Mouse (Mus musculus) kidney, embryonic 14.5 days (tissue): ENCODE data around the gene Scn4a. TPM values are rescaled to one million over a fixed set of nuclear protein-coding genes. Genes with fewer than 3 reads are reported as not detected.

ENCODE experiments used
- ATAC-seq: fragments of 200-750 bp; cut with Nextera tagmentation; 2 replicates; pipeline ENCODE4 v1.8.0; 2017; ENCODE audit warnings: moderate number of reproducible peaks, mild to moderate bottlenecking, moderate TSS enrichment, moderate library complexity; ENCODE audit not compliant: low FRiP score, low TSS enrichment
- H3K27ac ChIP-seq: fragments of 300-500 bp; sonication (generic); 2 replicates; pipeline ENCODE4 v1.5.1; 2014; ENCODE audit warnings: low read depth, mild to moderate bottlenecking, low read length, moderate library complexity, mixed read lengths
- H3K27me3 ChIP-seq: fragments of 300-500 bp; sonication (generic); 2 replicates; pipeline ENCODE4 v1.6.1; 2014; ENCODE audit warnings: mild to moderate bottlenecking, low read length; ENCODE audit not compliant: control insufficient read depth, insufficient read depth
- H3K36me3 ChIP-seq: fragments of 300-500 bp; sonication (generic); 2 replicates; pipeline ENCODE4 v1.6.1; 2014; ENCODE audit warnings: low read length, mixed read lengths; ENCODE audit not compliant: control insufficient read depth, insufficient read depth
- H3K4me1 ChIP-seq: fragments of 300-500 bp; sonication (generic); 2 replicates; pipeline ENCODE4 v1.6.1; 2014; ENCODE audit warnings: low read length, mixed read lengths; ENCODE audit not compliant: control insufficient read depth, insufficient read depth
- H3K4me2 ChIP-seq: fragments of 300-500 bp; sonication (generic); replicated peaks from 2 replicates; pipeline ENCODE4 v1.6.1; 2014; ENCODE audit warnings: low read depth, mild to moderate bottlenecking, low read length
- H3K4me3 ChIP-seq: fragments of 300-500 bp; sonication (generic); 2 replicates; pipeline ENCODE4 v1.5.1; 2014; ENCODE audit warnings: mild to moderate bottlenecking, low read length
- H3K9ac ChIP-seq: fragments of 300-500 bp; sonication (generic); 2 replicates; pipeline ENCODE4 v1.6.1; 2014; ENCODE audit warnings: low read depth, mild to moderate bottlenecking, low read length, moderate library complexity
- H3K9me3 ChIP-seq: fragments of 300-500 bp; sonication (generic); 2 replicates; pipeline ENCODE4 v1.6.1; 2016; ENCODE audit warnings: low read length; ENCODE audit not compliant: control insufficient read depth
- WGBS: fragments of 180-500 bp; shearing (Covaris S2); extraction: QIAGEN DNeasy Blood & Tissue Kit; methylation state at CpG from one replicate; pipeline ENCODE4 v1.1.7; 2014; 5-methylcytosine and 5-hydroxymethylcytosine counted together
- polyA plus RNA-seq: library from polyadenylated mRNA; unstranded; fragments of >200 nt; fragmentation: Nextera tagmentation; extraction: Ambion mirVana; gene quantifications from 2 replicates; pipeline ENCODE4 v1.2.1, GENCODE M21; 2014

Gene Scn4a
- polyA plus RNA-seq, 1 experiment from 2014 or later, result 0.35 TPM

DNA sequence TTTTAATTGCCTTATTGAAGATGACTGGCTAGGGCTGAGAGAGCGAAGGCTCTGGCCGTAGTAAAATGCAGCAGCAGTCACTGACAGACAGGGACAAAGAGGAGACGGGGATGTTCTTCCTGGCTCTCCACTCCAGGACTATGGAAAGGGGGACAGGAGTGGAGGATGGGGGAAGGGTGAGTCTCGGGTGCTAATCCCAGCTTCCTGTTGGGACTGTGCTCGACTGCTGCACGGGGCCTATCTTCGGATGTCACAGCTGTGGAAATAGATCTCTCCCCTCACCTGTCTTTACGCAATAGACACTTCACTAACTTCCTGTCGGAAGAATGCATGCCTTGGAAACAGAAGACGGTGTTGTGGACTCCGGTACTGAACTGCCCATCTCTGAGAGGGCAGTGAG, 20.9 kb upstream of the Scn4a start:
- Histone ChIP-seq H3K9ac (0 out of 2 replicates have a peak overlapping the region, but pooled peaks have one; percentile 20), H3K27me3 (no peaks in the 10 kb centered on the region), H3K9me3 (no peaks in the 10 kb centered on the region), H3K4me3 (no peak overlapping the region), H3K4me1 (0 out of 2 replicates have a peak, but pooled peaks cover 6% of the 10 kb centered on the region), H3K36me3 (no peaks in the 10 kb centered on the region), H3K27ac (no peak overlapping the region), H3K4me2 (no peak overlapping the region)
- ATAC-seq, result no peak
- WGBS, result 44% methylated on average over 11 of the region's 11 CpGs

GRCm38 (mm10) chr11:106366316-106366715, 13.2 kb upstream of the Scn4a start:
- peak; percentile 47; the same call in 1 of the 2 replicates for ATAC-seq
- H3K4me1 ChIP-seq, result peaks cover 13% of the 10 kb centered on the region
- 8% methylated on average over 3 of the region's 3 CpGs for WGBS
- H3K4me3 ChIP-seq, result no peak overlapping the region
- no peak overlapping the region for H3K27ac ChIP-seq
- no peaks in the 10 kb centered on the region for H3K36me3 ChIP-seq
- H3K4me2 ChIP-seq, result no peak overlapping the region
- H3K9ac ChIP-seq, result no peak overlapping the region
- H3K27me3 ChIP-seq, result no peaks in the 10 kb centered on the region
- no peaks in the 10 kb centered on the region for H3K9me3 ChIP-seq

GRCm38 (mm10) chr11:106365366-106365765, 12.3 kb upstream of the Scn4a start, which contains the start of gene Prr29:
TSS of gene Prr29 (plus strand) at chr11:106365472.
- peak within 1 kb of the TSS; percentile 28; the same call in 1 of the 2 replicates for H3K9ac ChIP-seq
- 45% methylated on average over 9 of the region's 10 CpGs for WGBS

GRCm38 (mm10) chr11:106364712-106365111, 11.6 kb upstream of the Scn4a start:
- Histone ChIP-seq H3K4me2 (peak overlapping the region; percentile 19; the same call in 1 of the 2 replicates), H3K4me1 (peaks cover 13% of the 10 kb centered on the region), H3K4me3 (no peak overlapping the region), H3K27ac (0 out of 2 replicates have a peak overlapping the region, but pooled peaks have one; percentile 24), H3K9ac (peak overlapping the region; percentile 28; the same call in 1 of the 2 replicates), H3K36me3 (no peaks in the 10 kb centered on the region), H3K27me3 (no peaks in the 10 kb centered on the region), H3K9me3 (no peaks in the 10 kb centered on the region)
- ATAC-seq, result peak; percentile 80
- WGBS, result 11% methylated on average over 11 of the region's 11 CpGs

More at GRCm38 (mm10) chr11:106365366-106365765, 12.3 kb upstream of the Scn4a start, which contains the start of gene Prr29:
- no peaks in the 10 kb centered on the region for H3K36me3 ChIP-seq
- no peaks in the 10 kb centered on the region for H3K9me3 ChIP-seq
- no peaks in the 10 kb centered on the region for H3K27me3 ChIP-seq
- H3K4me2 ChIP-seq, result peak within 1 kb of the TSS; percentile 19; the same call in 1 of the 2 replicates
- H3K4me1 ChIP-seq, result peaks cover 13% of the 10 kb centered on the region
- peak within 1 kb of the TSS; percentile 24; the same call in 1 of the 2 replicates for H3K27ac ChIP-seq
- H3K4me3 ChIP-seq, result no peak within 1 kb of the TSS
- peak; percentile 37; the same call in 1 of the 2 replicates for ATAC-seq

- no peak overlapping the region for H3K9ac ChIP-seq
- 27% methylated on average over 5 of the region's 5 CpGs for WGBS
Observed at GRCm38 (mm10) chr11:106359350-106359749, 6.3 kb upstream of the Scn4a start.

DNA sequence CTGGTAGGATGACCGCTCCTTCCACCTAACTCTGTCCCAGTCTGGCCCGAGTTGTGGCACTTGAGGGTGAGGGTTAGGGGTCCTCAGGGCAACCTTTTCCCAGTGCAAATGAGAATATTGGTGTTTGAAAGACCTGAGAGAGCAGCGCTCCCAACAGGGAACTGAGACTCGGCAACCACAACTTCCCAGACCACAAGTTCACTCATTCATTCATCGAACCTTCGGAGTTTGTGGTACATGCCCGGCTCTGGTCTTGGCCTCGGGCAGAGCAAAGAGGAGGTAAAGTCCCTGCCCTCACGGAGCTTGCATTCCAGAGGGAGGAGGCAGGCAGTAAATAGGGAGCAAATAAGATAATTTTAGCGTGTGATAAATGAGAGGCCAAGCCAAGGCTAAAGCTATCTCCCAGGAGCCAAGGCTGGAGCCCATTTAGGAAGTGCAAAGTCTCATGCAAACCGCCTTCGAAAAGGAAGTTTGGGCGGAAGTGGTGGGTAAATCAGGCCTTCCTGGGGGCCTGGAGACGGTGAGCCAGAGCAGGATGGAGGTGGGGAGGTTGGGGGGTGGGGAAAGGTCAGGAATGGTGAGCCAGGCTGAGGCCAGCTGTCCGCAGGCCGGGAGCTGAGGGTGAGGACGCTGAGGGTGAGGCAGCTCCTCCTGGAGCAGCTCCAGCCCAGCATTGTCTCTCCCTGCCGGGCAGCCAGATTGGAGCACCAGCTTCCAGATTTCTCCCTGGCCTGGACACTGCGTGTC, 2.5 kb upstream of the Scn4a start:
- Histone ChIP-seq H3K27ac (no peak overlapping the region), H3K9me3 (no peaks in the 10 kb centered on the region), H3K9ac (no peak overlapping the region), H3K4me1 (no peaks in the 10 kb centered on the region), H3K4me2 (no peak overlapping the region), H3K27me3 (no peaks in the 10 kb centered on the region), H3K36me3 (no peaks in the 10 kb centered on the region), H3K4me3 (no peak overlapping the region)
- WGBS, result 65% methylated on average over 19 of the region's 19 CpGs
- no peak for ATAC-seq

More at GRCm38 (mm10) chr11:106359350-106359749, 6.3 kb upstream of the Scn4a start:
- H3K27ac ChIP-seq, result no peak overlapping the region
- no peak for ATAC-seq
- H3K36me3 ChIP-seq, result no peaks in the 10 kb centered on the region
- H3K9me3 ChIP-seq, result no peaks in the 10 kb centered on the region
- no peak overlapping the region for H3K4me3 ChIP-seq
- H3K27me3 ChIP-seq, result no peaks in the 10 kb centered on the region
- no peaks in the 10 kb centered on the region; the same call in 1 of the 2 replicates for H3K4me1 ChIP-seq
- no peak overlapping the region for H3K4me2 ChIP-seq

DNA sequence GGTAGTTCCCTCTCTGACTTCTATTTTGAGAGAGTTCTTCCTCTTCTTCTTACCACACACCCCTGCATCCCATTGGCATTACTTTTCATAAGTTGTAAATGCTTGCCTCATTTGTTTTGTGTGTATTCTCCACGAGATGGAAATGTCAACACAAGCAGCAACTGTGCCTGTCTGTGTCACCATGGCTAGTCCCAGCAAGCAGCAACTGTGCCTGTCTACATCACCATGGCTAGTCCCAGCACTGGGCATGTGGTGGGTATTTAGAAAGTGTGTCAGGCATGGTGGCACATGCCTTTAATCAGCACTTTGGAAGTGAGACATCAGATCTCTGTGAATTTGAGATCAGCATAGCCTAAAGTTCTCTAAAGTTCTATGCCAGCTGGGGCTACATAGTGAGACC, 1.1 kb upstream of the Scn4a start:
- H3K4me3 ChIP-seq, result no peak overlapping the region
- no peak for ATAC-seq
- no peaks in the 10 kb centered on the region for H3K9me3 ChIP-seq
- no peaks in the 10 kb centered on the region for H3K4me1 ChIP-seq
- 77% methylated on average over 1 of the region's 1 CpGs for WGBS
- no peak overlapping the region for H3K27ac ChIP-seq
- no peak overlapping the region for H3K4me2 ChIP-seq
- no peaks in the 10 kb centered on the region for H3K36me3 ChIP-seq
- no peak overlapping the region for H3K9ac ChIP-seq
- no peaks in the 10 kb centered on the region for H3K27me3 ChIP-seq

DNA sequence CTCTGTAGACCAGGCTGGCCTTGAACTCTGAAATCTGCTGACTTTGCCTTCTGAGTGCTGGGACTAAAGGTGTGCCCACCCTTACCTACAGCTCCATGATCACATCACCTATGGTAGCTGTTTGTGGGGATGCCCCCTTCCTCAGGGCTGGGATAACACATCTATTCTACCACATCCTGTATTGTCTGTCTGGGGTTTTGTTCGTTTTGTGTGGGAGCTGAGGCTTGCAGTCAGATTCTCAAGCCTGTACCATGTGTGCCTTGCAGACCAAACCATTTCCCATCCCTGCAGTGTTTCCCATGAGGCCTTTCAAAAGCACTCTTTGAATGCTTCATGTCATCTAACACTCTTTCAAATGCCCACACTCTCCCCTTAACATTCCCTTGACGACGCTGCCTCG, 1.1 kb downstream of the Scn4a start:
- no peaks in the 10 kb centered on the region for H3K36me3 ChIP-seq
- H3K9ac ChIP-seq, result no peak overlapping the region
- no peak overlapping the region for H3K4me3 ChIP-seq
- no peak for ATAC-seq
- H3K4me1 ChIP-seq, result no peaks in the 10 kb centered on the region
- H3K27ac ChIP-seq, result no peak overlapping the region
- WGBS, result 81% methylated on average over 4 of the region's 4 CpGs
- H3K9me3 ChIP-seq, result no peaks in the 10 kb centered on the region
- H3K4me2 ChIP-seq, result no peak overlapping the region
- H3K27me3 ChIP-seq, result no peaks in the 10 kb centered on the region

DNA sequence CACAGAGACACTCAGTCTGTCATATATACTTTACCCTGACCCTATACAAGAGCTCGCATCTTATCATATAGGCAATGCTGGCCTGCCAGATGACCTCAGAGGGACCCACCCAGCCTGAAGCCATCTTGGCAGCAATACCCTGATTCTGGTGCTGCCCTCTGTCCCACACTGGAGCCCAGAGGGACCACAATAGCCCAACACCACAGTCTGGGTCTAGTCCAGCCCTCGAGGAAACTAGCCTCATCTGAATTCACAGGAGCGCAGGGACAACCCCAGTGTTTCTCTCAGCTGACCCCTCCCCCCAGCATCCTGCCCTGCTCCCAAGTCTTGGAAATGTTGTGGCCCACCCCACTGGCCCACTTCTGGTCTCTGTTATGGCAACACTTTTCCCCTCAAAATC, 1.8 kb downstream of the Scn4a start:
- Histone ChIP-seq H3K9ac (no peak overlapping the region), H3K4me3 (no peak overlapping the region), H3K4me2 (no peak overlapping the region), H3K36me3 (no peaks in the 10 kb centered on the region), H3K4me1 (no peaks in the 10 kb centered on the region), H3K27ac (no peak overlapping the region), H3K27me3 (no peaks in the 10 kb centered on the region), H3K9me3 (no peaks in the 10 kb centered on the region)
- ATAC-seq, result no peak
- WGBS, result 59% methylated on average over 3 of the region's 3 CpGs
